Mouse (Mus musculus) megakaryocyte, embryonic 14.5 days (primary cell): ENCODE measurements at regions not wholly inside any gene's neighbourhood (a gene's known extent, or its start where the extent isn't known, plus 50 kb on each side); places are given as distances from the start of the nearest gene placed in this dataset.

Experiments
- FLI1 ChIP-seq: IDR thresholded peaks from 2 replicates; pipeline ENCODE4 v1.6.1; 2012; ENCODE audit warnings: low read length, inconsistent platforms, mixed read lengths
- GATA1 ChIP-seq: IDR thresholded peaks from 3 replicates; pipeline ENCODE4 v1.6.1; 2012; ENCODE audit warnings: mixed read lengths, low read length, inconsistent platforms, borderline replicate concordance

GRCm38 (mm10) chr1:33244691-33245090, 424.9 kb downstream of the Prim2 start:
- no peak for TF ChIP-seq GATA1
- TF ChIP-seq FLI1, result no peak
